Mouse (Mus musculus): Measurements from ENCODE around the gene Zfp982.
"Not testable (repeated sequence)": the region's sequence is repeated elsewhere in the genome, so short reads cannot be mapped to it uniquely, and the experiment has no call there.

- TF ChIP-seq EP300 (IDR thresholded peaks at IDR 0.05; ENCODE audit: low read depth in 1 of 2, low read length in 2 of 2); CTCF (IDR thresholded peaks at IDR 0.05 in 2 of 3, conservative IDR thresholded peaks at IDR 0.05 in 1 of 3; ENCODE audit: control insufficient read depth in 1 of 3, insufficient read depth in 1 of 3, low read depth in 2 of 3, low read length in 3 of 3, poor library complexity in 1 of 3, severe bottlenecking in 1 of 3); POLR2A (IDR thresholded peaks at IDR 0.05; ENCODE audit: control insufficient read depth in 1 of 2, insufficient read depth in 1 of 2, low read depth in 1 of 2, low read length in 2 of 2, poor library complexity in 1 of 2); UBTF (IDR thresholded peaks at IDR 0.05; ENCODE audit: borderline replicate concordance, insufficient read depth, low read depth, low read length); NRF1 (IDR thresholded peaks at IDR 0.05; ENCODE audit: insufficient read depth, low read depth, low read length, poor library complexity, severe bottlenecking); KAT2A (conservative IDR thresholded peaks at IDR 0.05; ENCODE audit: low read depth, low read length); E2F4 (IDR thresholded peaks at IDR 0.05; ENCODE audit: borderline replicate concordance, low read depth, low read length): not testable (repeated sequence)
These were observed at the start of gene Zfp982 for GRCm38 (mm10) chr4:147492117-147492516.

Data from MEL (cell line).